20 mouse cellular contexts compared by ENCODE assay signal in the genomic region with DNA sequence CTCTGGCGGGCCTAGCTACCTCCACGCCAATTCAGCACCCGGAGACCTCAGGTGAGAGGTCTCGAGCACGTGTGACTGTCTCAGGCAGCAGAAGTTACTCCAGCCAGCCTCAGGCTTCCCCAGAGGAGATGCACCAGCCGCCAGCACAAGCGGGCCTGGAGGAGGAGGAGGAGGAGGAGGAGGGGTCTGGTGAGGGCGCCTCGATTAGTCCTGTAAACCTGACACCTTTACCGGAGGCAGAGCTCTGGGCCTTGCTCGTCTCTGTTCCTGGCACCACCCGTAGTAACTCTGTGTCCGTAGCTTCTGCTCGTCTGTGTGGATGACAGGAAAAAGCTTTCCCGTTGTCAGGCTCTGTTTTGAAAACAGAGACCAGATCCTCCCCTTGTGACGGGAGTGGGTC. TPM values are rescaled to one million over a fixed set of nuclear protein-coding genes. Genes with fewer than 3 reads are reported as not detected.
A peak's percentile ranks its signal among the peaks of the same experiment; 100 is the strongest.
DNase-seq lines count a peak whose midpoint lies in the region; ATAC-seq and TF ChIP-seq lines count a peak whose summit lies in the region.
"Had no signal": no experiment of that assay in that cellular context is flagged by ENCODE, and none has a peak within 500 bp of the region (broad histone marks: within the 10 kb centered on the region; RNA-seq: fewer than 3 reads in every experiment).

No protein-coding gene starts in this region.

- peaks cover 10% of the 10 kb centered on the region; the same call in 1 of the 2 replicates for H3K36me3 ChIP-seq in kidney, embryonic 14.5 days (ENCODE audit: control insufficient read depth, insufficient read depth, low read length)
- H3K36me3 ChIP-seq in limb, embryonic 14.5 days (ENCODE audit: control insufficient read depth, insufficient read depth, low read length) = peaks cover 32% of the 10 kb centered on the region
- peaks cover 19% of the 10 kb centered on the region for H3K36me3 ChIP-seq in limb, embryonic 10.5 days
- H3K36me3 ChIP-seq in embryonic facial prominence, embryonic 13.5 days = peaks cover 52% of the 10 kb centered on the region
- H3K36me3 ChIP-seq in forebrain, embryonic 10.5 days (replicated peaks) = peaks cover 91% of the 10 kb centered on the region

- DNase-seq in kidney, adult 9 months = no peak
- no peak for DNase-seq in limb, embryonic 14.5 days (ENCODE audit: low spot score)
- DNase-seq in limb, embryonic 10.5 days (ENCODE audit: low spot score) = no peak
- no peak for DNase-seq in forebrain, embryonic 10.5 days (ENCODE audit: extremely low spot score, low spot score)
- DNase-seq in heart, postnatal 10 days = no peak
- DNase-seq: adrenal gland, adult 8-10 months; adrenal gland, postnatal 36 days; cerebellum, adult 2 months; cerebellum, postnatal 10 days; gastrocnemius, postnatal 10 days; heart, adult 18-20 months; heart, postnatal 36 days had no signal

- TF ChIP-seq POLR2A in limb, embryonic 14.5 days (IDR thresholded peaks at IDR 0.05; ENCODE audit: borderline replicate concordance, extremely low read depth, insufficient read depth, insufficient read length) = no peak

- peaks cover 9% of the 10 kb centered on the region; the same call in 1 of the 2 replicates for H3K4me1 ChIP-seq in kidney, embryonic 14.5 days (ENCODE audit: control insufficient read depth, insufficient read depth, low read length)
- H3K4me1 ChIP-seq in limb, embryonic 14.5 days (ENCODE audit: control insufficient read depth, insufficient read depth, low read length) = no peaks in the 10 kb centered on the region
- H3K4me1 ChIP-seq in limb, embryonic 10.5 days = no peaks in the 10 kb centered on the region
- no peaks in the 10 kb centered on the region for H3K4me1 ChIP-seq in embryonic facial prominence, embryonic 13.5 days
- no peaks in the 10 kb centered on the region for H3K4me1 ChIP-seq in forebrain, embryonic 10.5 days
- H3K4me1 ChIP-seq: embryonic facial prominence, embryonic 12.5 days; forebrain, embryonic 15.5 days; hindbrain, embryonic 15.5 days had no signal

- no peak overlapping the region for H3K9ac ChIP-seq in kidney, embryonic 14.5 days (ENCODE audit: low read depth, low read length)
- 0 out of 2 replicates have a peak overlapping the region, but pooled peaks have one; percentile 0 for H3K9ac ChIP-seq in limb, embryonic 14.5 days (ENCODE audit: low read depth, low read length, severe bottlenecking)
- 0 out of 2 replicates have a peak overlapping the region, but pooled peaks have one; percentile 16 for H3K9ac ChIP-seq in embryonic facial prominence, embryonic 13.5 days
- H3K9ac ChIP-seq: embryonic facial prominence, embryonic 12.5 days; forebrain, embryonic 15.5 days; heart, embryonic 15.5 days; hindbrain, embryonic 15.5 days had no signal

- H3K4me3 ChIP-seq in kidney, embryonic 14.5 days (ENCODE audit: low read length) = no peak overlapping the region
- no peak overlapping the region for H3K4me3 ChIP-seq in limb, embryonic 14.5 days (replicated peaks; ENCODE audit: low read length)
- no peak overlapping the region for H3K4me3 ChIP-seq in limb, embryonic 10.5 days
- no peak overlapping the region for H3K4me3 ChIP-seq in embryonic facial prominence, embryonic 13.5 days
- no peak overlapping the region for H3K4me3 ChIP-seq in forebrain, embryonic 10.5 days
- H3K4me3 ChIP-seq: embryonic facial prominence, embryonic 12.5 days; forebrain, embryonic 15.5 days; heart, embryonic 10.5 days; heart, embryonic 15.5 days; hindbrain, embryonic 15.5 days had no signal

- WGBS in kidney, embryonic 14.5 days = 24% methylated on average over 15 of the region's 16 CpGs
- WGBS in limb, embryonic 14.5 days = 41% methylated on average over 16 of the region's 16 CpGs
- WGBS in limb, embryonic 10.5 days = 39% methylated on average over 16 of the region's 16 CpGs
- 46% methylated on average over 16 of the region's 16 CpGs for WGBS in embryonic facial prominence, embryonic 13.5 days
- WGBS in forebrain, embryonic 10.5 days = 83% methylated on average over 16 of the region's 16 CpGs

- H3K4me2 ChIP-seq in kidney, embryonic 14.5 days (replicated peaks; ENCODE audit: low read depth, low read length) = no peak overlapping the region
- H3K4me2 ChIP-seq in limb, embryonic 14.5 days (replicated peaks; ENCODE audit: low read depth, low read length, severe bottlenecking) = no peak overlapping the region
- H3K4me2 ChIP-seq in embryonic facial prominence, embryonic 13.5 days = no peak overlapping the region
- H3K4me2 ChIP-seq: embryonic facial prominence, embryonic 12.5 days; forebrain, embryonic 15.5 days; heart, embryonic 15.5 days; hindbrain, embryonic 15.5 days had no signal

- intact Hi-C loops in heart, postnatal 10 days (cut with DNase I) = no loop called here

- H3K9me3 ChIP-seq in kidney, embryonic 14.5 days (ENCODE audit: control insufficient read depth, low read length) = no peaks in the 10 kb centered on the region
- no peaks in the 10 kb centered on the region for H3K9me3 ChIP-seq in limb, embryonic 14.5 days (ENCODE audit: control insufficient read depth, low read length)
- H3K9me3 ChIP-seq in limb, embryonic 10.5 days (replicated peaks) = no peaks in the 10 kb centered on the region
- H3K9me3 ChIP-seq in embryonic facial prominence, embryonic 13.5 days = no peaks in the 10 kb centered on the region
- H3K9me3 ChIP-seq in forebrain, embryonic 10.5 days = no peaks in the 10 kb centered on the region
- H3K9me3 ChIP-seq: embryonic facial prominence, embryonic 12.5 days; forebrain, embryonic 15.5 days; G1E; heart, embryonic 10.5 days; heart, embryonic 15.5 days; hindbrain, embryonic 15.5 days had no signal

- H3K27ac ChIP-seq in kidney, embryonic 14.5 days (ENCODE audit: low read depth, low read length) = no peak overlapping the region; the same call in 1 of the 2 replicates
- no peak overlapping the region for H3K27ac ChIP-seq in limb, embryonic 14.5 days (replicated peaks; ENCODE audit: low read depth, low read length)
- H3K27ac ChIP-seq in limb, embryonic 10.5 days = no peak overlapping the region
- no peak overlapping the region for H3K27ac ChIP-seq in embryonic facial prominence, embryonic 13.5 days
- no peak overlapping the region for H3K27ac ChIP-seq in forebrain, embryonic 10.5 days
- H3K27ac ChIP-seq: embryonic facial prominence, embryonic 12.5 days; forebrain, embryonic 15.5 days; heart, embryonic 10.5 days; heart, embryonic 15.5 days; hindbrain, embryonic 15.5 days had no signal

- H3K27me3 ChIP-seq in kidney, embryonic 14.5 days (ENCODE audit: control insufficient read depth, insufficient read depth, low read length) = no peaks in the 10 kb centered on the region
- no peaks in the 10 kb centered on the region for H3K27me3 ChIP-seq in limb, embryonic 14.5 days (ENCODE audit: control insufficient read depth, insufficient read depth, low read length)
- H3K27me3 ChIP-seq in limb, embryonic 10.5 days (ENCODE audit: low read depth, poor library complexity, severe bottlenecking) = no peaks in the 10 kb centered on the region
- H3K27me3 ChIP-seq in embryonic facial prominence, embryonic 13.5 days = no peaks in the 10 kb centered on the region
- H3K27me3 ChIP-seq in forebrain, embryonic 10.5 days (ENCODE audit: poor library complexity, severe bottlenecking) = no peaks in the 10 kb centered on the region
- H3K27me3 ChIP-seq: embryonic facial prominence, embryonic 12.5 days; forebrain, embryonic 15.5 days; heart, embryonic 15.5 days; hindbrain, embryonic 15.5 days had no signal

- ATAC-seq in kidney, embryonic 14.5 days (ENCODE audit: low FRiP score, low TSS enrichment) = peak; percentile 48
- ATAC-seq in limb, embryonic 14.5 days (ENCODE audit: low FRiP score, low read depth) = no peak
- no peak for ATAC-seq in embryonic facial prominence, embryonic 13.5 days (ENCODE audit: insufficient number of reproducible peaks, insufficient read depth, low FRiP score, low TSS enrichment, low read depth)
- ATAC-seq: forebrain, embryonic 15.5 days had no signal

RNA-seq across cellular contexts. Expression of gene Cck, which starts 35.0 kb away (rescaled TPM):
- 4.3 and 5.0 TPM in 2 replicates for polyA plus RNA-seq in kidney, embryonic 14.5 days (2014; fragmentation: Nextera tagmentation; extraction: Ambion mirVana)
- 8.9 and 9.9 TPM in 2 replicates for polyA plus RNA-seq in limb, embryonic 14.5 days (2012; rRNA removed)
- 2.6 and 5.2 TPM in 2 replicates for polyA plus RNA-seq in limb, embryonic 14.5 days (2014; fragmentation: Nextera tagmentation; extraction: Ambion mirVana)
- polyA plus RNA-seq in limb, embryonic 10.5 days (2016; fragmentation: Nextera tagmentation; extraction: Ambion mirVana) = 0.68 and 0.86 TPM in 2 replicates
- polyA plus RNA-seq in embryonic facial prominence, embryonic 13.5 days (2015; fragmentation: Nextera tagmentation; extraction: Ambion mirVana) = 0.53 TPM in 1 of 2 replicates, not detected in the other
- 0.64 and 0.66 TPM in 2 replicates for polyA plus RNA-seq in forebrain, embryonic 10.5 days (2016; fragmentation: Nextera tagmentation; extraction: Ambion mirVana)
- under 1 TPM in 1 of 2 experiments, not detected in 1; 0.42 TPM for total RNA-seq in heart, postnatal 10 days (2021)
- total RNA-seq: G1E; heart, adult 18-20 months; heart, postnatal 36 days had no signal
- polyA plus RNA-seq: G1E had no signal
